Mouse (Mus musculus) left cerebral cortex, adult 9 months (tissue): ENCODE data around the gene Nlgn2.

Experiments used
- DNase-seq, 2 experiments: peaks; one replicate each; pipeline ENCODE4 v3.0.0; 2022; ENCODE audit warnings: low spot score in 2 of 2

Nlgn2 gene

DNA sequence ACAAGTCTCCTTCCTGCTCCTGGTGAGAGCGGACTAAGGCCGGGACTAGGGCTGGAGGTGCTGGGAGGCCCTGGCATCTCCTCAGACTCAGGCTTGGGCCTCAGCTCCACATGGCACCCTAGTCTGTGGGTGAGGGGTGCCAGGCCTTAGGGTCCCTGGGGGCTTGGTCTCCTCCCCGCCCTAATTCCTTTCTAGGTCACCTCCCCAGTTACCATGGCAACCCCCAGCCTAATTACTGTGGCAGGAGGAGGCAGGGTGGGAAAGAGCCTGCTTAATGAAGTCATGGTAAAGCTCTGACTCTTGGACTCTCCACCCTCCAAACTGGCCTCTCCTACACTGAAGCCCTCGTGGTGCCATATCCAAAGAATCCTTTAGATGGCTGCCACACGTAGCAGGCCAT is 8.8 kb downstream of the Nlgn2 start:
- no peak for DNase-seq

GRCm38 (mm10) chr11:69823456-69823855 is 14.1 kb downstream of the Nlgn2 start:
- DNase-seq, result no peak

GRCm38 (mm10) chr11:69822080-69822479 is 15.5 kb downstream of the Nlgn2 start, which contains the start of gene Spem1:
TSS of gene Spem1 (minus strand) at chr11:69822180.
- no peak for DNase-seq

DNA sequence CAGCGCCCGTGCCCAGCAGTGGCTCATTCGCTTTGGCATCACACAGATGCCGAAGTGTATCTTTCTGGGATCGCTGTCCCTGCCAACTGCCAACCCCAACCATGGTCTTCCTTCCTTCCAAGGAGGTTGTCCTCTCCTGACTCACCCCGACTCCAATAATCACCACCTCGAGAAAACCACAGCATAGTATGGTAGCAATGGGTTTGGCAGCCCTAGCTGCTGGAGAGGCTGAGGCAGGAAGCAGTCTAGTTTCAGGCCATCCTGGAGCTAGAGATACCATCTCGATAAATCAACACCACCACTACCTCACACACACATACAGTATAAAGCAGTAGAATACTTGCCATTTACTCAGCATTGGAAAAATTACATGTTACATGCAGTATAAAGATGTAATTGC is 18.7 kb downstream of the Nlgn2 start:
- DNase-seq, result no peak

DNA sequence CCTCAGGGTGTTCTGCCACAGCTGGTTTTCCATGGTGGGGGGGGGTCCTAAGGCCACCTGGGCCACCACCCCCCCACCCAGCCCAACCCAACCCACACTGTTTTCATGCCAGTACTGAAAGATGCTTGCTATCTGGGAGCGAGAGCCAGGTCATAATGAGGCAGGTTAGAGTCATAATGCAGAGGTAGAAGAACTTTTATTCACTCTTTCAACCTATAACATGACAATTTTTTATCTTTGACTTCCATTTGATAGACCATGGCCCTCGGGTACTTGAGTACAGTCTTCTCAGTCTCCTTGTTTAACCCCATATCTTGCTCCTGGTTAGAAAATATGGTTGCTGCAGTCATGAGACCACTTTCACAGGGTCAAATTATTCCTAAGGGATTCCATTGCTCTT is 19.2 kb downstream of the Nlgn2 start, which contains the start of gene Spem2:
Spem2 (minus strand) TSS at position 101 of the 400 bp plus-strand sequence.
- no peak for DNase-seq

GRCm38 (mm10) chr11:69816520-69816919 is 21.1 kb downstream of the Nlgn2 start:
- no peak for DNase-seq

DNA sequence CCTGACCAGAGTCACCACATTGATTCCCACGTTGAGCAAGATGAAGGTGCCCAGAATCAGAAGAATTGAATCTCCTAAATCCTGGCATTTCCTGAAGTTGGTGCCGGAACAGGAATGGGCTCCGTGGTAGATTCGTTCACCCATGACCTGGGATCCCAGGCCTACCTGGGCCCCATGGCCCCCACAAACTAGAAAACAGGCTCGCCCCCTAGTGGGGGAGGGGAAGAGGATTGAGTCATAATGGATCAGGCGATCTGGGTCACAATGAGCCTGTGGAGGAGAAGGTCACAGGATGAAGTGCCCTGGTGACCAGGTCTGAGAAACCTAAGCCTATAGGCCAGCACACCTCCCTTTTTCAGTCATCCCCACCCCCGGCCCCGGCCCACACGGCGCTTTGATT is 22.4 kb downstream of the Nlgn2 start, which contains the start of gene Gm39566:
Gm39566 (minus strand) TSS at position 144 of the 400 bp plus-strand sequence.
- no peak for DNase-seq

GRCm38 (mm10) chr11:69810280-69810679 is 27.3 kb downstream of the Nlgn2 start:
- DNase-seq, result no peak

DNA sequence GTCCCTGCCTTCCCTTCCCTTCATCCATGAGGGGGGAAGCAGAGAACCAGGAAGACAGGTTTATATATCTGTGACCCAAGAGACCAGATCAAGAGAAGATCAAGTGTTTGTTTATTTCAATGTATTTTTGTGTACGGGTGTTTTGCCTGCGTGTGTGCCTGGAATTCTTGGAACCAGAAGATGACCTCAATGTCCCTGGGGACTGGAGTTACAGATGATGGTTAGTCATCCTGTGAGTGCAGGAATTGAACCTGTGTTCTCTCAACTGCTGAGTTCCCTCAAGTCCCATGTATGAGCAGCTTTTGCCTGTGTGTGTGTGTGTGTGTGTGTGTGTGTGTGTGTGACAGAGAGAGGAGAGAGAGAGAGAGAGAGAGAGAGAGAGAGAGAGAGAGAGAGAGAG is 29.9 kb downstream of the Nlgn2 start:
- DNase-seq, result no peak

GRCm38 (mm10) chr11:69806378-69806777 is 31.2 kb downstream of the Nlgn2 start:
- DNase-seq, result no peak

DNA sequence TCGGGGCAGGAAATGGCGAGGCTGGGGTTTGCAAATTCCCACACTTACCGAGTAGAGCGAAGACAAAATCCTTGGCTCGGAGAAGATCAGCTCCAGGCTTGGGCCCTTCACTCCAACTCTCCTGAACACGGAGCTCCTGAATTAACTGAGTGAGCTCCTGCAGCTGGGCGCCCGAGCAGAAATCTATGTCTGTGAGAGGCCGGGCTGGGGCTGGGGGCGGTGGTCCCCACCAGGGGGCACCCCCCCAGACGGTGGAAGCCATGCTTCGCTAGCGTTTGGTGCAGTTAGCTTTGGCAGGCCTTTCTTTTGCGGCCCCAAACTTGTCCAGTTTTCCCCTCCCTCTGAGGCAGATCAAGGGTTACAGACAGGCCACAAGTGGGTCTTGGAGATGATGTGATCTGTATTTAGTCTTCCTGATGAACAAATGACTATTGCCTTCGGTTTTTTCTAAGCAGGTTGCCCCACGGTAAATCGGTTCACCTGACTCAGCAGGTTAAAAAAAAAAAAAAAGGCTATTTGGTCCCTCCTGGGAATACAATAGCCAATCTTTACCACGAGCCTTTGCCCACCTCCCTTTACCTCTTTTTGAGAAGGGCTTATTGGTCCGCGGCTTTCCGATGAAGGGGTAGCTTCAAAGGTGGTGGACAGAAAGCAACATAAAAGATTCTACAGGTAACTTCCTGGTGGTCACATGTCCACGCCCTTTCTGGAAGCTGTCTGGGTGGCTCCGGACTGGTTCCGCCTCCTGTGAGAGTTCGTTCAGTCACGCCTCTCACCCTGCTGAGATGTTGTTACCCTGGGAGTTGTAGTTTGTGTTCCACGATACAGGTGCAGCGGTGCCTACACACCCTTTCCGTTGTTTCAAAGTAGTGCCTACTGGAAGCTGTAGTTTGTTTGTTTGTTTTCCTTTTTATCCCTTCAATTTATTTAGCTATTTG is 32.3 kb downstream of the Nlgn2 start, which contains the start of gene Tmem102:
Tmem102 (minus strand) TSS at position 653 of the 938 bp plus-strand sequence.
- no peak for DNase-seq

DNA sequence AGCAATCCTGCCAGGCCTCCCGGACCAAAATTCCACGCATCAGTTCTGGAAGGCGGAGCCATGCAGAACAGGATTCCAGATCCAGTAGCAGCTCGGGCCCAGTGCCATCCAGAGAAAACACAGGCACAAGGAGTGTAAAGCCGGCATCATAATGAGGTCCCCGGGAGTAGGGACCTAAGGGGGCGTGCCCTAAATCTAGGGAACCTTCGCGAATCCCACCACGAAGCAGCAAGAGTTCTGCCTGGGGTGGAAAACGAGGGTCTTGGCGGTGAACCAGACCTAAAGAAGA is 33.0 kb downstream of the Nlgn2 start:
- no peak for DNase-seq

GRCm38 (mm10) chr11:69803786-69804651 is 33.6 kb downstream of the Nlgn2 start:
- DNase-seq, result peak in 1 of 2 experiments; percentile 59

DNA sequence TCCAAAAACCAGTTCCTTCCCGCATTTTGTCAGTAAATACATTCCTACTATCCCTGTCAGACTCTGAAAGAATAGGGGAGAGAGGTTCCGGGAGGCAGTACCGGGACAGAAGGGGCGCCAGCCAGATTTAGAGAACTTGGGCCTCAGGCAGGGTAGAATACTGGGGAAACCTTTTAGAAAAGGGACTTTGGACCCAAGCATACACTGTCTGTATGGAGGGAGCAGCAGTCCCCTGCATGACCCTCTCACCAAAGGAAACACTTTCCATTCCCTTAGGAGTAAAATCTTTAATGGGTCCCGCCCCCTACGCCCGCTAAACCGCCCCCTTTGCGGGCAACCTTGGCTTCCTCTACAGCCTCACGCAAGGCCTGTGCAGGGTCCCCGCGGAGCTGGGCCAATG is 34.3 kb downstream of the Nlgn2 start:
- DNase-seq, result no peak

GRCm38 (mm10) chr11:69802648-69803105 is 34.9 kb downstream of the Nlgn2 start:
- peak in 1 of 2 experiments; percentile 60 for DNase-seq

DNA sequence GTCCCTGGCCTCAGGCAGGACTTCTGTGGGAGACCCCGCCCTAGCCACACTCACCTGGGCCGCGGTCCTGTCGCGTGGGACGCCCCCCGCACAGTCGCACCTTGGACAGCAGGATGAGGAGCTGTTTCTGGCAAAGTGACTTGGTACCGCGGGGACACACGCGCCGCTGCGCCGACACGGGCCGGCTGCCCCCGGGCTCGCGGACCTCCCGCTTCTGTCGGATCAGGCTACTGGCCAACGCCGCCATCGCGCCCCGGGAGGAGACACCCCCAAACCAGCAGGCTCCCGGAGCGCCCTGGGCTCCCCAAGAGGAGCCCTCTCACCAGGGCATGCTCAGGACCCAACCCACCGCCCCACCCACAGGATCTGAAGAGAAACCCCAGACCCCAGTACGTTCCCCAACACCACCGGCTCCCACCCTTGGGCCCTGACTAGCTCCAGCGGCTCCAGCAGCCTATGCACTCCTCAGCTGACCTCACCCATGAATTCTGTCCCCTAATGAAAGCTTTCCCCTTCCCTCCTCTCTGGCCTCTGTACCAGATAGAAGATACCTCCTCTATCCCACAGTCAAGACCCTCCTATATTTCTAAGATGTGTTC is 36.1 kb downstream of the Nlgn2 start, which contains the start of gene Fgf11:
Fgf11 (minus strand) TSS at position 479 of the 599 bp plus-strand sequence.
- DNase-seq, result no peak

DNA sequence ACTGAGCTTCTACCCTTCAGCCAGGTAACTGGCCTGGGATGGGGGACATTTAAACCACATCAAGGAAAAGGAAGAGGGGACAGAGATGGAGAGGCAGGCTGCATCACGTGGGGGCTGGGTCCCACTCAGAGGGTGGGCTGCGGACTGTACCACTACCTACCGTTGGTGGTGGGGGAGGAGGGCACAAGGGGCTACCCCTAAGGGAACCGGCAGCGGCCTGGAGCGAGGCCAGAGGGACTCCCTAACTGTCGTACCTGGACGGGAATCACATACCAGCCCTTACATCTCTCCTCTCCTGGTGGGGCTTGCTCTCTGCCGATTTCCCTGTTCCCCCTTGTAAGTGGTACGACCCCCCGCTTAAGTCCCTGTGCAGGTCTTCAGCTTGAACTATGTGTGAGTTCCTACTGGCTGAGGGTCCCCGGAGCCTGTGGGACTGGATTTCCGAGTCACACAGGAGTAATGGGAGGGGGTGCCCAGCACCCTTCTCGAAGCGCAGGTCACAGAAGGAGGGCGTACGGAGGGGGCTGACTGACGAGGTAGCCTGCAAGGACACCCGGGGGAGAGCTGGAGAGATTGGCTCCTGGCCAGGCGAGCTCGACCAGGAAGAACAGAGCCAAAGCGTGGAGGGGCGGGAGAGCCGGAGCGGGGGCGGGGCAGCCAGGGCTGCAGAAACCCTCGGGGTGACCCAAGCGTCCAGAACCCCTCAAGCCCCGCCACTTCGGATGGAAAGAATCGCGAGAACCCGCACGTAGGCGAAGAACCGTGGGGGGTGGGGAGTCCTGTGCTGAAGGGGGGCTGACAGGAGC is 37.0 kb downstream of the Nlgn2 start:
- no peak for DNase-seq

DNA sequence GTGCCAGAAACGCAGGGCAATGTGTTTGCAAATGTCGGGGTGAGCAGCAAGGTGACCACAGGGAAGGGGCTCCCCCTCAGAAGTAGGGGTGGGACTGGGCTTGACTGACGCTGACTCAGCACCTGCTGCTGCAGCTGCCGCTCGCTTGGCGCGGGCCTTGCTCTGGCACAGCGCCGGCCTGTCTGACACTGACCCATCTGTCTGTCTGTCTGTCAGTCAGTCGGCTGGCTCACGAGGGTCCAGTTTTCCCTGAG is 37.5 kb downstream of the Nlgn2 start:
- DNase-seq, result no peak

- DNase-seq, result no peak
Observed at GRCm38 (mm10) chr11:69799394-69800137, 38.0 kb downstream of the Nlgn2 start.

DNA sequence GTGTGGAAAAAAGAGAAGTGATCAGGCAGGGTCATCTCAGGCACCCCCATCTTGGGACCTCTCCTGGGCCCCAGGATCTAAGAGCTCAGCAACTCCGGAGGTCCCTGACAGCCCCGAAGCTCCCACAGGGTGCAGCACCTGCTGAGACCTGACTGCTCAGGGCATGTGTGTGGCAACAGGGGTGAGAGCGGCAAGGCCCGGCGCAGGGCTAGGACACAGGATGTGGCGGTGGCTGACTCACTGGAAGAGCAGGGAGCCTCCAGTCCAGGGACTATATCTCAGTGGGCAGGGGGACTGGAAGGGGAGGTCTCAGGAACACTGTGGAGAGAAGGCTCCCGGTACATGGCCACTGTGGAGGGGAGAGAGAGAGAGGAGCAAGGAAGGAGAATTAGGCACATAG is 39.7 kb downstream of the Nlgn2 start:
- no peak for DNase-seq
